Mouse (Mus musculus): ENCODE measurements around the gene Dchs1.
A peak's percentile ranks its signal among the peaks of the same experiment; 100 is the strongest.

Gene Dchs1

GRCm38 (mm10) chr7:105787285-105788140, at the start of gene Dchs1:
Gene Dchs1 (minus strand): TSS chr7:105787654.
- no peak for DNase-seq (ENCODE audit: low read depth)

DNA sequence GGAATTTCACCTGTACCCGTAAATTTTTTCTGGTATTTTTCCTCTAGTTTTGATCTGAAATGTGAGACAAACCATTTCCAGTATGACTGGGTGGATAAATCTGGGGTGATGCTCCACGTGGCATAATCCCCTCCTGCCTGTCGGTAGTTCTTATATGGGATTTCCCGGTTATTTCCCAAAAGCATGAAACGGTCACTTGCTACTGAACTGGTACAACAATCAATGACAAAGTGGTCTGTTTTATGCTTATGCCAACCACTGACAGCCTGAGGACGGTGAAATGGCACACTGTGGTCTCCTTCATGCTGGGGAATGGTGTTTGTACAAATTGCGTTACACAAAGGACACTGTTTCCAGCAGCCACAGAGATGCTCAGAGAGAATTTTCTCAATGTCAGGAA, 36.8 kb upstream of the Dchs1 start:
- DNase-seq (ENCODE audit: low read depth): no peak

DNA sequence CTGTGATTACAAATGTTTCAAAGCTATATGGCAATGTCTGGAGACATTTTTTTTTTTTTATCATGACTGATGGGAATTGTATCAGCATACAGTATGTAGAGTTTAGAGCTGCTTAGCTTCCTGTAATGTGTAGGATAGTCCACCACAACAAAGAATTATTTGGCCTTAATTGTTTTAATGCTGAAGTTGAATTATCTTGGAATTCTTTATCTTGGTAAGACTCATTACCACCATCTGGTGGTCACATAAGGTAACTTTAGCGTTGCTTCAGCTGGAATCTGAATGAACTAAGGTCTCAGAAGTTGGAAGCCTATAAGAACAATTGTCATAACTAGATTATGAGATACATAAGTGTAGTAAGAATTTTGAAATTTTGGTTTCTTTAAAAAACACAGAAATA, 31.0 kb upstream of the Dchs1 start:
- no peak for DNase-seq (ENCODE audit: low read depth)

DNA sequence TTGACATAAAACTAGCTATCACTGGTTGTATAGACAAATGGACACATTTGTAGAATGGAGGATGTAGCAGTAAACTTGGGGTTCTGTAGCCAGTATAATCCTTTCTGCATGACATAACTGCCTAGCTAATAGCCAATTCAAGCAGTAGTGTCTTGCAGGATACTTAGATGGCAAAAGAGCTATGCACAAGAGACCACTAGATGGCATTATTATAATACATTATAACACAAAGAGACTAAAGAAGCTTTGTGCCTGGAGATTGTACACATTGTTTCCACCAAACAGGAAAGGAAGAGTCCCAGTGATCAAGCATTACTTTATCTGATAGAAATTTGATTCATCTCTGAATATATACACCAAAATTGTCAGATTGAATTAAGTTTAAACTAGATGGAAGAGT, 29.3 kb upstream of the Dchs1 start:
- DNase-seq (ENCODE audit: low read depth): no peak

GRCm38 (mm10) chr7:105813326-105813725, 25.9 kb upstream of the Dchs1 start:
- DNase-seq (ENCODE audit: low read depth): no peak

- DNase-seq (ENCODE audit: low read depth): no peak
Measured at GRCm38 (mm10) chr7:105812566-105812965, 25.1 kb upstream of the Dchs1 start.

GRCm38 (mm10) chr7:105811516-105811915, 24.1 kb upstream of the Dchs1 start:
- no peak for DNase-seq (ENCODE audit: low read depth)

DNA sequence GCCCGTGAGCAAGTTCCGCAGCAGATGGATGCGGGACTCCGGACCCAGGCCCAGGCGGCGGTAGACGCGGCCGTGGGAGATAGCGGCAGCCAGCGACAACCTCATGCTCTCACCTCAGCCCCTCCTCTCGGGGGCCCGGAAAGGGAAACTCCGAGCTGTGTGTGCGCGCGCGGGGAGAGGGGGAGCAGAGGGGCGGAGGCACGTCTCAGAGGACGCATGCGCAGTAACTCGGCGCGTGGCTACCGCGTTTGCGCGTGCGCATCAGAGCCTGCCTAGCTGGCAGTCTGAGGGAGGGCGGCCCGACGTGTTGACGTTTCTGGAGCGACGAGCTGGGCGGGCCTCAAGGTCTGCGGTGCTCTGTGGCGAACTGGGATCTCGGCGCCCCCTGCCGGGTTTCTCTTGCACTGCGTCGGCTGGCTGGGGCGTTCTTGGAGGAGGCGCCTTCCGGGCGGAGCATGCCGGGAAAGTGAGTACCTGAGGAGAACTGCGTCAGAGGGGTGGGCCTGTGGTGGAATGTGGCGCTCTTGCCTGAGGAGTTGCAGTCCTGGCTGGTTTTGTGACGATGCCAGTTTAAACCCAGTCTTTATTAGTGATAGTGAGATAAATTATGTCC, 23.5 kb upstream of the Dchs1 start, which contains the start of gene Mrpl17:
Gene Mrpl17, minus strand, starts transcription at position 223 of the 613 bp plus-strand sequence.
- peak; percentile 98 for DNase-seq (ENCODE audit: low read depth)

DNA sequence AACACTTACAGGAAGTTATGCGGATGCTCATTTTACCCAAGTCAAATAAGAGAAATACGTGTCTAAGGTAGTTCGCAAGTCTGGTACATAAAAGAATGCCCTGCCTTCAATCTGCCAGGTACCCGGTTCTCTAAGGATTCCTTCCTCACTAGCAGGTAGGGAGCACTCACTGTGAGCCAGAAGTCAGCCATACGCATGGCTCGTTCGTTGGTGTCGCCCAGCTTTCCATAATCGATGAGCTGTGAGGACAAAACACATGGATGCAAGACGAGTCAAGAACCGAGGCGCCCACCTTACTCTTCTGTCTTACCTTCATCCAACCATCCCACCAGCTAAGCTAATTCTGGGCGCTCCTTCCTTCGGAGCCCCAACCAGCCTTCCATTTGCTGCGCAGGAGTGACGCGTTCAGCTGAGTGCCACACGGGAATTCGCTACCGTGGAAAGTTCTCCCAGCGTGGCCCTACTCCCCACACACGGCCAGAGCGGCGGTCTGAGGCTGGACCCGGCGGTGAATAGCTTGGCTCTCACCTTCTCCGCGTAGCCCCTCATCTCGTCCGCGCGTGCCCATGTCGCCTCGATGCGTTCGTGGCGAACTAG, 22.9 kb upstream of the Dchs1 start:
- no peak for DNase-seq (ENCODE audit: low read depth)

- no peak for DNase-seq (ENCODE audit: low read depth)
Measured at GRCm38 (mm10) chr7:105809836-105810235, 22.4 kb upstream of the Dchs1 start.

- no peak for DNase-seq (ENCODE audit: low read depth)
Measured at GRCm38 (mm10) chr7:105808385-105808784, 20.9 kb upstream of the Dchs1 start.

GRCm38 (mm10) chr7:105806716-105807115, 19.3 kb upstream of the Dchs1 start:
- DNase-seq (ENCODE audit: low read depth): no peak

DNA sequence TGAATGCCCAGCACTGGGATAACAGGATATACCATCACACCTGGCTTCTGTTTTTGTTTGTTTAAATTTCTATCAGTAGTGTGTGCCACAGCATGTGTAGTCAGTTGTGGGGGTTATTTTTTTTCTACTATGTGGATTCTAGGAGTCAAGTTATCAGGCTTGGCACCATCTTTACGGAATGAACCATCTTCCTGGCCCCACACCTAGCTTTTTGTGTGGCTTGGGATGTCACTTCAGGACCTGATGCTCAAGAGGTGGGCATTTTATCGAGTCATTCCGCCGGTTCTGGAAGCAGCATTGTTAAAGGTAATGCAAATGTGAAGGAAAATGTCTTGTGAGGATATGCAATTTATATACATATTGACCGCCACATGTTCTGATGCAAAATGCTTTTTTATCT, 18.7 kb upstream of the Dchs1 start:
- DNase-seq (ENCODE audit: low read depth): no peak

DNA sequence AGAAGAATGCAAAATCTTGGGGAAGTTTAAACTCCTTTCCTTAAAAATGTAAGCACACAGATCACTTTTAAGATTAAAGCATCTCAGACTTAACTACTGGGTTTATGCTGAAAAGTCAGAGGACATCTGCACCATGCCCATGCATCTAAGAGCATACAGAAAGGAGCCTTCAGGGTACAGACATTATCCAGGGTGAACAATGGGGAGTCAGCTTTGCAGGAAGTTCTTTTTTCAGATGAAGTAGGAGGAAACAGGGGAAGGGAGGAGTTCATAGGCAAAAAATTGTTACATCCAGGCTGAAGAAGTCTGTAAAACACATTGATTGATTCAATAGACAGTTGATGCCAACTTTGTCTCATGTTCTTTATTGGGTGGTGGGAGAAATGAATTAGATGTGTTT, 16.0 kb upstream of the Dchs1 start:
- no peak for DNase-seq (ENCODE audit: low read depth)

GRCm38 (mm10) chr7:105802771-105803170, 15.3 kb upstream of the Dchs1 start:
- no peak for DNase-seq (ENCODE audit: low read depth)

GRCm38 (mm10) chr7:105802312-105802711, 14.9 kb upstream of the Dchs1 start:
- DNase-seq (ENCODE audit: low read depth): no peak

DNA sequence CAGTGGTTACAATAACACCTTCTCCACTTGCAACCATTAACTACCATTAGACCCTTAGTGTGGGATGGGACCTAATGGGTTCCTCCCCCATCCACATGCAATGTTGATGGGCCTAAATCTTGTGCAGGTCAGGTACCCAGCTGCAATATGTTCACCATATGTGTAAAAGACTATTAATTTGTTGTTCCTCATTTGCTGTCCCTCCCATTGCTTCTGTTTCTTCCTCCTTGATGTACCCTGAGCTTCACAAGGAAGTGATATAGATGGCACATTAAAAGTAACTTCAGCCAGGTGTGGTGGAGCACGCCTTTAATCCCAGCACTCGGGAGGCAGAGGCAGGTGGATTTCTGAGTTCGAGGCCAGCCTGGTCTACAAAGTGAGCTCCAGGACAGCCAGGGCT, 9.5 kb upstream of the Dchs1 start:
- no peak for DNase-seq (ENCODE audit: low read depth)

DNA sequence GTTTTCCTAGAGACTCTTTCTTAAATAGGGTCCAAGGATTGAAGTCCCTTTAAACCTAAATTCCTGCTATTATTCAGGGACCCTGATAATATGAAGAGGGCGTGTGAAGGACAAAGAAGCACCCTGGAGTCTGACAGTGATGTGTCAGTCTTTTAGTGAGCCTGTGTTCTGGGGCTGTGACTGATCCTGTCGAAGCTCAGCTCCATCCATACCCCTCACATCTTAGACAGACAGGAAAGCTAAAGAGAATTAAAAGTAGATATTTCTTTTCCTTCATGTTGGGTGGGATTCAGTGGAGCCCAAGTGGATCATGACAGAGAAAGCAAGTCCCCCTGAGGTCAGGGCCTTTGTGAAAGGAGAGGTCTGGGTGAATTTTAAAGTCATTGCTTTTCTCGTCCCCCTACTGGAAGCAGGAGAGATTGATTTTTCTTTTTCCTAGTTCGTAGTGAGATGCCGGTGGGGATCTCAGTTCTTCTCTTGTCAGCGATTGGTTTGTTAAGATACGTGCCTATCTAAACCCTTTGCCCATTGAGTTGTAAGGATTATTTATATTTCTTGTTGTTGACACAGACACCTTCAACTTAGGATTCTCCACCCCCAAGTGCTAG, 8.4 kb upstream of the Dchs1 start:
- DNase-seq (ENCODE audit: low read depth): no peak

DNA sequence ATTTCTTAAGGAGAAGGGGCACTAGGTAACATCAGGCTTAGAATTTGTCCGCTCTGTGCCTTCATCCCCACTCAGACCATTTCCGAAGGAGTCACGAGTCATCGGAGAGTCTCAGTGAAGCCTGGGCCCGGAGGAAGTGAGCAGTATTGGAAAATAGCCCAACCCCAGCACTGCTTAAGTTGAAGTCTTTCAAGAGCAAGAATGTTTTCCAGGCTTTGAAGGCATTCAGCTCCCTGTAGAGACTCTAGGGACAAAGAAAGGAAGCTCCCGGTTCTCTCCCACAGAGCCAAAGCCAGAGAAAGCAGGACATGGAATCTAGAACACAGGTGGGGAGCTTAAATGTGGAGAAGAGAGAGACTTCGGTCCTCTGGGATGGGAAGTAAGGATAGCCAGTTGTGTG, 6.2 kb upstream of the Dchs1 start:
- DNase-seq (ENCODE audit: low read depth): no peak

DNA sequence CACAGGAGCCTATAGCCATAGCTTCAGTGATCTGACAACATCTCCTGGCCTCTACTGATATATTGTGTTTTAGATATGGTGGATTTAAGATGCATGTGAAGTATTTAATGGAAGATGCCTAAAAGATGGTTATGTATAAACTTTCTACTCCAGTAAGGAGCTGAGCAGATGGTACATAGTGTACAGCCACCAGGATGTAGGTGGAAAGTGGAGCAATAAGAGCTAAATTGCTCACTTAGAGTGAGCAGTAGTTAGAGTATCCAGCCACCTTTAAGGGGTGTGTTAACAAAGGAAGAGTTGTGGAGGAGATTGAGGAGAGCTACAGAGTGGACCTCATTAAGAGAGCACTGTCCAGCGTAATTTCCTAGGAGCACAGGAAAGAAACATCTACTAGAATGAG, 3.7 kb upstream of the Dchs1 start:
- DNase-seq (ENCODE audit: low read depth): no peak

- DNase-seq (ENCODE audit: low read depth): no peak
Measured at GRCm38 (mm10) chr7:105786506-105787284, 759 bp downstream of the Dchs1 start.

DNA sequence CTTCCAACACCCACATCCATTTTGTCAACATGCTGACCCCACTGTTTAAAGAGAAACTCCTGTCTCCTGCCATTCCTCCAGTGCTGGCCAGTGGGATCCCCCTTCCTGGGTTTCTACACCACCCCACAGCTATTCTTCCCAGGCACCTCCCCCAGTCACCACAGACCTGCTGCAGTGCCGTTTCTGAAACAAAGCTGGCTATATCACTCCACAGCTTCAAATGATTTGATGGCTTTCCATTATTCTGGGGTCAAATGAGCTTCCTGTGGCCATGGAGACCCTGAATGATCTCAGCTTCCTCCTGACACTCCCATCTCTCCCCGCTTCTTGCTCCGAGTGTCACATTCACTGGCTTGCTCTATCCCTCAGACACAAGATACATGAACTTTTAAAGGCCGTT, 2.9 kb downstream of the Dchs1 start:
- no peak for DNase-seq (ENCODE audit: low read depth)

Measured in c-Kit-positive CD71-positive TER-119-negative erythroid progenitor cells, embryonic 14.5 days (primary cell).